Mouse (Mus musculus) cerebellum, postnatal 4 days (tissue): ENCODE measurements around the gene Hsdl2.
"Not testable (repeated sequence)": the region's sequence is repeated elsewhere in the genome, so short reads cannot be mapped to it uniquely, and the experiment has no call there.

ENCODE experiments used
- DNase-seq, 2 experiments: peaks; one replicate each; pipeline ENCODE4 v3.0.0; 2022; ENCODE audit warnings: low spot score in 2 of 2, mixed read lengths in 1 of 2

The Hsdl2 gene

DNA sequence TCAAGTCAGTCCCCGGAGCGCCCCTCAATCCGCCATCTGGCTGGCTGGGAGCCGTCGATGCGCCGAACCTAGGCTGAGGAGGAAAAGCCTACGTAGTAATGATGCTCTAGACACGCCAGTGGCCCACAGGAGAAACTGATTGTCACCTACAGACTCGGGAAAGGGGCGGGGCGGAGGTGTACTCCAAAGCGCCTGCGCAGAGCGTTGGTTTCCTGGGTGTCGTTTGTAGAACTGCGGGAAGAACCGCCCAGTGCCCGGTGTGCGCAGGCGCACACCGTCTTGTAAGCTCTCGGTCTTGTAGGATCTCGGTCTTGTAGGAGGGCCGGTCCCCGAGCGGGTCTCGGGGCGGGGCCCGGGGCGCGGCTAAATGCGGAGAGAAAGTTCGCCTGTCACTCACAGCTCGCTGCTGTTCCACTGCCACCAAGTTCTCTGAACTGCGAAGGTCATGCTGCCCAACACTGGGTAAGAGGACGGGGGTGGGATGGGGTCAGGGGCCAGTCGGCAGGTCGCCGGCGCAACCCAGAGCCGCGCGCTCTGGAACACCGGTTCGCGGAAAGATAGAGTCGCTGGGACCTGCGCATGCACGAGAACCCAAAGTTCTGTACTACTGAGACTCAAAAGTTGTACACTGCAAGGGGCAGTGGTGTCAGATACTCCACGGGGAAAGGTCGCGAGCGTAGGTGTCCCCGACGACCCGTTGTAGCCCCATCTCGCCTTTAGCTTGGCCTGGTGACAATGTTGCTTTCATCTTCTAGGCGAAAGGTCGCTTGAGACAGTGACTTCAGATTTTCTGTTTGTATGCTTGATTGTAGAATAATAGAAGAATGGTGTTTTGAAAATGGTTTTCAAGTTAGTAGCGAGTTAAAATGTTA is at the start of gene Hsdl2:
Hsdl2 (plus strand) TSS at position 250 of the 872 bp plus-strand sequence.
- DNase-seq = peak; percentile 84 to 96

- no peak for DNase-seq
Measured at GRCm38 (mm10) chr4:59533268-59533667, 48.1 kb upstream of the Hsdl2 start.

DNA sequence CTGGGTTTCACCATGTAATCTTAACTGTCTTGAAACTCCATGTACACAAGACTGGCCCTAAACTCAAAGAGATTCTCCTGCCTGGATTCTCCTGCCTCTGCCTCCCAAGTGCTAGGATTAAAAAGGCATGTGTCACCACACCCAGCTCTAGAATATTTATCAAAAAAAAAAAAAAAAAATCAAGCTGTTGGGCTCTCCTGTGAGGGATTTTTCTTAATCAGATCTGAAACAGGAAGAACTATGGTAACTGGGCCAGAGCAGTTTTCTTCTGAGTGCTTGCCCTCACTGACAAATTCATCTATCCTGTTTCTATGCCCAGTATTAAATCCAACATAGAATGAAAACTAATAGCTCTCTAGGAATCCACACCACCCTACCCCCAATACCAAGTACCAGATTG is 45.7 kb upstream of the Hsdl2 start:
- no peak for DNase-seq

DNA sequence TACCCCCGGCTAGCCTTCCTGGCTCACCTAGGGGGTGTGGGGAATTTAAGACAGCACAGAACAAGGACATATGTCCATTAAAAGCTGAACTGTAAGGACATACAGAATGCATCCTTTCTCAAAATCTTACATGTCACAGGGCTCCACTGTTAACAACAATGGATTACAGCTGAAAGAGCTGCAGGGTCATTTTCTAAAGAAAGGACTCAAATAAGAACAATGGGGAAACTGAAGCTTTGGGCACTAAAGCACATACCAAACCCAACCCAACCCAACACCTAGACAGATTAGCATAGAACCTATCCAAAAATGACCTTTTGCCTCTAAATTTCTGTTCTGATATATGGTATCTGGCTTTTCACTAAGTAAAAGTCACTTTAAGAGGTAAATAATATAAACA is 45.1 kb upstream of the Hsdl2 start:
- no peak for DNase-seq

GRCm38 (mm10) chr4:59543006-59543405 is 38.4 kb upstream of the Hsdl2 start:
- no peak for DNase-seq

DNA sequence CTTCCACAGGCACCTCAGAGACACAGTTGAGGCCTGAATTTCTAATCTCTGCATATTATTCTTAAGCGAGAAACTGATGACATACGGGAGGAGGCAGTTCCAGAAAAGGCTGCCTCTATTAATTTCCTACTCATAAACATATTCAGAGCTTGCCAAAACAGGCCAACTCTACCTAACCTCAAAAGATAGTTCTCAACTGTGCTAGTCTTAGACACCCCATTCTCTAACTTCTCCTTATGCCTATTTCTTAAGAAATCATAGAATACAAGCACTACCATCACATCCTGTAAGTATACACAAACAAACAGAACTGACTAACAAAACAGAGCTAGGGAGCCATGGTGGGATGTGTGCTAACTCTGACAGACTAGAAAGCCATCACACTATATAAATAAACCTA is 36.7 kb upstream of the Hsdl2 start:
- no peak for DNase-seq

DNA sequence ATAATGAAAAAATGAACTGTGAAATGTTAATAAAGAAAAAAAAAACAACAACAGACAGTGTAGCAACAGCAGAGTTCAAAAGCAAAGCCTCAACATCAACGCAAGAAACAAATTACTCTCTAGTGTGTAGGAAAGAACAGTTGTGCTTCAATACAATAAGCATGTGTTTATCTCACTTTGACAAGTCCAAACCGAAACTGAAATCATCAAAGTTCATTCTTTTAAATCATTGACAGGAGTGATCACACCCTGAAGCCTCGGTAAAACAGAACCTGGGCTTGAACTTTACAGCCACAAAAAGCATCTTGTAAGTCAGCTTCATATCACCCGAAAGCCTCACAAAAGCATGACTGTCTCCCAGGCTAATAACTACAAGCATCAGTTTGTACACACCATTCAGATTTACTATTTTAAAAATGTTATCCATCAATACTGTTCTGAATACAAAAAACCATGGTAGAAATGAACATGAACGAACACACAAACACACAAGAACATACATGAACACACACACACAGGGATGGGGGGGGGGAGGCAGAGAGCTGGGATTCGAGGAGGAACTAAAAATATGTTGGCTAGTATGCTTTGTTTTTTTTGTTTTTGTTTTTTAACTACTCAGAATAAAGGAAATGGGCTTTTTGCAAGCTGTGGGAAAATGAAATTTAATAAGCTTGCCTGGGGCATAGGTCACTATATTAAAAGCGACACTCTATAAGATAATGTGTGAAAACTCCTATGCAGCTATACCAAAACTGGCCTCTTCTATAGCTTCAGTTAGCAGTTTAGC is 34.9 kb upstream of the Hsdl2 start:
- DNase-seq = no peak

- no peak for DNase-seq
Measured at GRCm38 (mm10) chr4:59547136-59547889, 34.0 kb upstream of the Hsdl2 start.

DNA sequence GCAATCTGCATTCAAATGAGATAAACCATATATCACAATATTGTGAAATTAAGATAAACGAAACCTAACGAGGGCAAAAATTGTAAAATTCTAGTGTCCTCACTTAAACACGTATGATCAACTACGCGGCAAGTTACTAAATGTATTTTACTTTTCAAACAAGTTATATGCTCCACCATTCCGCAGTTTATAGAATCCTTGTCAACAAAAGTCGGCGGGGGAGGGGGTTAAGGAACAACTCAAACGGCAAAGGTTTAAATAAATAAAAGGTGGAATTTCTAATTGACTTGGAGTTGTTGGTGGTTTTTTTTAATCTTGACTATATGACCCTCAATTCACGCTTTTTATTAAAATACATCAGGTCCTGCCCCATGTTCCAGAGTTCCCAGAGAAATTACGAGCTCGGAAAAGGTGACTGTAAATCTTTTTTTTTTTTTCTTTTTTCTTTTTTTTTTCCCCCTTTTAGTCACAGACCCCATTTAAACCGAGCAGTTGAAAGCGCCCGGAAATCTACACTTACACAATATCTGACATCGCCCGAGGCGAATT is 33.3 kb upstream of the Hsdl2 start:
- DNase-seq = no peak

- peak; percentile 32 to 57 for DNase-seq
Measured at GRCm38 (mm10) chr4:59548560-59549174, 32.7 kb upstream of the Hsdl2 start.

- DNase-seq = peak; percentile 81 to 95
Measured at GRCm38 (mm10) chr4:59549175-59549976, 32.0 kb upstream of the Hsdl2 start, which contains the start of gene Ptbp3. Gene Ptbp3, minus strand, starts transcription at chr4:59549364.

DNA sequence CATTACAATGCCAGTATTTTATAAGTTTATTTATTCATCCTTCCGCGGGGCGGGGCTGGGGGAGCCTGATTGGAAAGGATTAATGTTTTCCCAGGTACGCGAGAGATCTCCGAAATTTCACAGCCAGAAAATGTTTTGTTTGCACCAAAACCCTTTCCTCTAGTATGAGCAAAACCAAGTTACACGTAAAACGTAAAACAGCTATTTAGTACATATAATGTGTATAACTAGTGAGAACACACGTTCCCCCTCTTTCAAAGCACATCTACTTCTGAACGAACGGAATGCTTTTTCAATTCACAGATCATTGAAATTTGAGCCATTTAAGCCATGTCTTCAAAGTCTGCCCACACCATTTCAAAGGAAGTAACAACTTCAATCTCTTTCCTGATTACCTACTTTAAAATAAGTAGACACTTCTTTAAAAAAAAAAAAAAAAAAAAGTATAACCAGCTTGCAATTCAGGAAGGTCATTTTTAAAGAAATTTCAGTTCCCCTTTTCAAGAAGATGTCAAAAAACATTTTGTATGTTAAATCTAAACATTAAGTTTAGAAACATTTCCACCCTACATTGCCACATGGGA is 31.3 kb upstream of the Hsdl2 start:
- no peak for DNase-seq

DNA sequence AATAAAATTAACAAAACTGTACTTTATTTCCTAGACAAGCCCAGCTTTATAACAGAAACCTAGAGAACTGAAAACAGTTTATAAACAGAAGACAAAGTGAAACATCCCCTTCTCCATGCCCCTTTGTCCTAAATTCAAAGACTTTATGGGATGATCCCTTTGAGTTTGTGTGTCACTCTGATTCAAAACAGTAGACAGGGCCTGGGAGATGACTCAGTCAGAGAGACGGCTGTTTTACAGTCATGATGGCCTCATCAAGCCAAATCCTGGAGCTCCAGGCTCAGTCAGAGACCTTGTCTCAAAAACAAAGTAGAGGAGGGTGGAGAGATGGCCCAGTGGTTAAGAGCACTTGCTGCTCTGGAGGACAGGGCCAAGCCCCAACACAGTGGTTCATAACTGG is 29.5 kb upstream of the Hsdl2 start:
- DNase-seq = no peak

DNA sequence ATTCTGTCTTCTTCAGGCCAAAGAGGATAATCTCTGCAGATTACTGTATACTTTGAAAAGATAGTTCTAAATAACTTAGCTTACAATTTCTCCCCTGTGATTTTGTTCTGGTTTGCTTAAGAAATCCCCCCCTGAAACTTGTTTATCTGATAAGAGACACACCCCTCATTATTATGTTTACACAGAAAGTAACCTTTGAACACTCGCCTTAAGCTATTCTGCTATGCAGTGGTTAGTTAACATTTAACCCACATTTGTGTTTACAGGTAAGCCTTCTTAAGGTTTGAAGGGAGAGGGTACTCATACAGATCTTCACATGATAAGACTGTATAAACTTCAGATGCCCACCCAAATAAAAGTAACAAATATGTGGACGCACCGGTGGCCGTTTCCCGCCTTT is 28.5 kb upstream of the Hsdl2 start:
- DNase-seq = no peak

DNA sequence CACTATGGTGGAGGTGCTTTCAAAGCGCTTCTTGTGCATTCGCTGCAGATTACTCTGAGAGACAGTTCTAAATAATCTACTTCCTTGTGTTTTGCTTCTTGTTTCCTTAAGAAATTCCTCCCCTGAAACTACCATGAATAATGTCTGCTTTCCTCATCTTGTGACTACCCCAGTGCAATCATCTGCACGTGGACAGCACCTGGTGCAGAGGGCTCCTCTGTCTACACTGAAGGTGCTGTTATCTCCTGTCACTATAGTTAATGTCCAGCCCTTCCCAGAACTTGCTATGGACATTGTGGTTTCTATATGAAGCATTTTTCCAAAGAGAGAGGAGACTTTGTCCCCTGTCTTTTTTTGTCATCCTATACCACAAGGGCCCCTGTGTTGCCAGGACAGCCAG is 27.8 kb upstream of the Hsdl2 start:
- DNase-seq = no peak

GRCm38 (mm10) chr4:59555177-59555576 is 26.2 kb upstream of the Hsdl2 start:
- DNase-seq = no peak

GRCm38 (mm10) chr4:59557343-59557742 is 24.0 kb upstream of the Hsdl2 start:
- DNase-seq = not testable (repeated sequence)

DNA sequence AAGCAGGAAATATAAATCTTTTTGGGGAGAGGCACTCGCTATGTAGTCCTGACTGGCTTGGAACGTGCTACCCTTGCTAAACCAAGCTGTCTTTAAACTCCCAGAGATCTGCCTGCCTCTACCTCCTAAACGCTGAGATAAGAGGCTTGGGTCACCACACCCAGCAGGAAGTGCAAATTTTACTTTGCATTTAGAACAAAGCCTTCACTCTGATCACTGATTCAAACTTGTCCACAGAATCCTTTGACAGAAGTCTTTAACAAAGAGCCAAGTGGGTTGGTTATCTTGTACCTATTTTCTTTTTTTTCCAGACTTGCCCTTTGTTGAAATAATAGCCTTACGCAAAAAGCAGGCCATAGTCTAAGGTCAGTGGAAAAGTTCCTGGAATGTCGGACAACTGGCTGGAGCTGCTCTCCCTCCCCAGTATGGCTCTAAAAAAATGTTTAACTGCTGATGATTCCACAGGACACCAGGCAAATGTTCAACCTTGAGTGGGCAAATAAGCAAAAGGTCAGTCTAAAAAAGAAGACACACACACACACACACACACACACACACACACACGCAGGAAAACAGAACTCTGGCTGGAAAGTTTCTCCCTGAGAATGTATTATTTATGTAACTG is 23.2 kb upstream of the Hsdl2 start:
- no peak for DNase-seq

DNA sequence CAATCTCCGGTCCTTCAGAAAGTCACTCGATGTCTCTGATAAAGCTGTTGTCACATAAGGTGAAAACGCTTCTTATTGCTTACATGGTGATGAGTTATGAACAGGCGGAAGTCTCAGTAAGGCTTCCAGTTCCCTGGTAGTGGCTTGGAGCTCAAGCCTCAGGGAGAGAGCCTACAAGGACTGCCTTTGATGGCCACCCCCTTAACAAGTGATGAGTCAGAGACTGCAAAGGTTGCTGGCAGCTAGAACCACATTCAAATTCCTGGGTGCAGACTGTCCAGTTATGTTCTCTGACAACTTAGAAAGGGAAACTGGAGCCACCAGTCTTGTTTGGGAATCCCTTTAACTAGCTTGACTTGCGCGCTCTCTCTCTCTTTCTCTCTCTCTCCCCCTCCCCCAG is 21.2 kb upstream of the Hsdl2 start:
- DNase-seq = no peak

- DNase-seq = no peak
Measured at GRCm38 (mm10) chr4:59564128-59564527, 17.2 kb upstream of the Hsdl2 start.
